Mouse (Mus musculus) hindbrain, embryonic 13.5 days (tissue): ENCODE data around the gene Tpp1. TPM values are rescaled to one million over a fixed set of nuclear protein-coding genes. Genes with fewer than 3 reads are reported as not detected.
A peak's percentile ranks its signal among the peaks of the same experiment; 100 is the strongest.
"Not testable (repeated sequence)": the region's sequence is repeated elsewhere in the genome, so short reads cannot be mapped to it uniquely, and the experiment has no call there.

Experiments used
- ATAC-seq: fragments of 200-750 bp; cut with Nextera tagmentation; 2 replicates; pipeline ENCODE4 v1.8.0; 2017; ENCODE audit warnings: moderate TSS enrichment; ENCODE audit not compliant: low FRiP score
- H3K27ac ChIP-seq: fragments of 300-500 bp; sonication (generic); 2 replicates; pipeline ENCODE4 v1.5.1; 2015; ENCODE audit warnings: inconsistent platforms, mild to moderate bottlenecking, moderate library complexity
- H3K27me3 ChIP-seq: fragments of 300-500 bp; sonication (generic); 2 replicates; pipeline ENCODE4 v1.6.1; 2015; ENCODE audit warnings: mild to moderate bottlenecking, inconsistent platforms
- H3K36me3 ChIP-seq: fragments of 300-500 bp; sonication (generic); 2 replicates; pipeline ENCODE4 v1.6.1; 2015; ENCODE audit warnings: mild to moderate bottlenecking, inconsistent platforms
- H3K4me1 ChIP-seq: fragments of 300-500 bp; sonication (generic); replicated peaks from 2 replicates; pipeline ENCODE4 v1.6.1; 2015; ENCODE audit warnings: inconsistent platforms
- H3K4me2 ChIP-seq: fragments of 300-500 bp; sonication (generic); 2 replicates; pipeline ENCODE4 v1.6.1; 2015; ENCODE audit warnings: inconsistent platforms, mild to moderate bottlenecking, moderate library complexity
- H3K4me3 ChIP-seq: fragments of 300-500 bp; sonication (generic); 2 replicates; pipeline ENCODE4 v1.5.1; 2015; ENCODE audit warnings: mild to moderate bottlenecking, inconsistent platforms
- H3K9ac ChIP-seq: fragments of 300-500 bp; sonication (generic); 2 replicates; pipeline ENCODE4 v1.6.1; 2015; ENCODE audit warnings: mild to moderate bottlenecking, inconsistent platforms
- H3K9me3 ChIP-seq: fragments of 300-500 bp; sonication (generic); 2 replicates; pipeline ENCODE4 v1.6.1; 2016; ENCODE audit warnings: inconsistent platforms
- WGBS: fragments of 180-500 bp; shearing (Covaris S2); methylation state at CpG from one replicate; pipeline ENCODE4 v1.1.7; 2015; 5-methylcytosine and 5-hydroxymethylcytosine counted together
- polyA plus RNA-seq: library from polyadenylated mRNA; unstranded; fragments of >200 nt; fragmentation: Nextera tagmentation; extraction: Ambion mirVana; gene quantifications from 2 replicates; pipeline ENCODE4 v1.2.1, GENCODE M21; 2015

Gene Tpp1
- polyA plus RNA-seq, 1 experiment from 2014 or later = 46.8 TPM

DNA sequence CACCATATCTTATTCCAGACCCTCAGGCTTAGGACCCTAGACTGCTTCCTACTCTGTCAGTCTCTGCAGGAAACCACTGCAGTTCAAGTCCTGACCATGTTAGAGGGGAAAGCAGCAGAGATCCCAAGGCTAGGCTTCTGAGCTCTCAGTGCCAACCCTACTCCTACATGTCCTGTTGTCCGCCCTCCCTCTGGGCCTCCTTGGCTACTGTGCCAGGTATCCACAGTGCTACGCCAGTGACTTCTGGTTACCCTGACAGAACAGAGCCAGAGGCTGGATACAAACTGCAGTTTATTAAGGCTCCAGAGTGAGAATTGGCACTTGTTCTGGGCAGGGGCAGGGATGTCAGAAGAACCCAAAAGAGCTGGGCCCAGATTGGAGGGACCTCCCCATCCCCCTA is 681 bp upstream of the Tpp1 start:
- Histone ChIP-seq H3K36me3 (peaks cover 76% of the 10 kb centered on the region), H3K9ac (no peak overlapping the region), H3K9me3 (no peaks in the 10 kb centered on the region), H3K4me1 (peaks cover 22% of the 10 kb centered on the region), H3K4me3 (no peak overlapping the region), H3K27me3 (no peaks in the 10 kb centered on the region), H3K4me2 (no peak overlapping the region), H3K27ac (no peak overlapping the region; the same call in 1 of the 2 replicates)
- WGBS = 83% methylated on average over 2 of the region's 2 CpGs
- ATAC-seq = peak; percentile 23

DNA sequence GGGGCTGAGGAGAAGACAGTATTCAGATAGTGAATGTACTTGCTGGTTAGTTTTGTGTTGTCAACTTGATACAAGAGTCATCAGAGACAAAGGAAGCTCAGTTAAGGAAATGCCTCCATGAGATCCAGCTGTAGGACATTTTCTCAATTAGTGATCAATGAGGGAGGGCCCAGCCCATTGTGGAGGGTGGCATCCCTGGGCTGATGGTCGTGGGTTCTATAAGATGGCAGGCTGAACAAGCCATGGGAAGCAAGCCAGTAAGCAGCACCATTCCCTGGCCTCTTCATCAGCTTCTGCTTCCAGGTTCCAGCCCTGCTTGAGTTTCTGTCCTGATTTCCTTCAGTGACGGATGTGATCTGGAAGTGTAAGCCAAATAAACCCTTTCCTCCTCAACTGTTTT is 4.3 kb downstream of the Tpp1 start:
- Histone ChIP-seq H3K27ac (no peak overlapping the region), H3K4me3 (no peak overlapping the region), H3K4me2 (no peak overlapping the region), H3K9me3 (no peaks in the 10 kb centered on the region), H3K27me3 (no peaks in the 10 kb centered on the region), H3K36me3 (peaks cover 47% of the 10 kb centered on the region), H3K9ac (no peak overlapping the region), H3K4me1 (peaks cover 28% of the 10 kb centered on the region)
- 74% methylated on average over 2 of the region's 2 CpGs for WGBS
- no peak for ATAC-seq

DNA sequence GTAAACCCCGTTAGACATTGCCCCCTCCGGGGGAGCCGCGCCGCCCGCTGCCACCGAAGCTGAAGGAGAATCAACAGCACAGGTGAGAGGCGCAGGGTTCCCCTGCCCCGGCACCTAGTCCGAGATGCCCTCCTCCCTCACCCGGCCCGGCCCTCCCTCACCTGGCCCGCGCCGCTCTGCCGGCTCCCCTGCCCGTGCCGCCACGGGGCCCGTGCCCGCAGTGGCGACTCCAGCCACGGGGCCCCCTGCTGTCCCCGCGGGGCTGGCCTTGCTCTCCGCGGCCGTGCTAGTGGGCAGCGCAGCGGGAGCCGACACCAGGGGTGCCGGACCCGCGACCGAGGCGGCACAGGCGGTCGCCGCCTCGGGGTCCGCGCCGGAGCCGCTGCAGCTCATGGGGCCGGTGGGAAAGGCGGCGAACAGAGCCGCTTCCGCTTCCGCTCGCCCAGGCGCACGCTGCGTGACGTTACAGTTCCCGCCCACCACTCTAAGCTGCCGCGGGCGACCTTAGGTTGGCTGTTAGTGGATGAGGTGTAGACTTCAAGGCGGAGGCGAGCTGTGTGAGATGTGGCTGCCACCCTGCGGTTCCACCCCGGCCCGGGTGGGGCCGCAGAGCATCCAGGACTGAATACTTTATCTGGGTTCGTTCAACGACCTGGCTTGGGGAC is 8.0 kb downstream of the Tpp1 start, which contains the start of gene Taf10:
Gene Taf10, minus strand, starts transcription at position 436 of the 665 bp plus-strand sequence.
- Histone ChIP-seq H3K4me2 (peak within 1 kb of the TSS; percentile 92), H3K36me3 (peaks cover 65% of the 10 kb centered on the region), H3K4me1 (peaks cover 17% of the 10 kb centered on the region), H3K27me3 (no peaks in the 10 kb centered on the region), H3K9ac (peak within 1 kb of the TSS; percentile 97), H3K9me3 (no peaks in the 10 kb centered on the region), H3K4me3 (peak within 1 kb of the TSS; percentile 96), H3K27ac (peak within 1 kb of the TSS; percentile 86)
- ATAC-seq = peak; percentile 97
- WGBS = under 1% methylated on average over 67 of the region's 67 CpGs

DNA sequence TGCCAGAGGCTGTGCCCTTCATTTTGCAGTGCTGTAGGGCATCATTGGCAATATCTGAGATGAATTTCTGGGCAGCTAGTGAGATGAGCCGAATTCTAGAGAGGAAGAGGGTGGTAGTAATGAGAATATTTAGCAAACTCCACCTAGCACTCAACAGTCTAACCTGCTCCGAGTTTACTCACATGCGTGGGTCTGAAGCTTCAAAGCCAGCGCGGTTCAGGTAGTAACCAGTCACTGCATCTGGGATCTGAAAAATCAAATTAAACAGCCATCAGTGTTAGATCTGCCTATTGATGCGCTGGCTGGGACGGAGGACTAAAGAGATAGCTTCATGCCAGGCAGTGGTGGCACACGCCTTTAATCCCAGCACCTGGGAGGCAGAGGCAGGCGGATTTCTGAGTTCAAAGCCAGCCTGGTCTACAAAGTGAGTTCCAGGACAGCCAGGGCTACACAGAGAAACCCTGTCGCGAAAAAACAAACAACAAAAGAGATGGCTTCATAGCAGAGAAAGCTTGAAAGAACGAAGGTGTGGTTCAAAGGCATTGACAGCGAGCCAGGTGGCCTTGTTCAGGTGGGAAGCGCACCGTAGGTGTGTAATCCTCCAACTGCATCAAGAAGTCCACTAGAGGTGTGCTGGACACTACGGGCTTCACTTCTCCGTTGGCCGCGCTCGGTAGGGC is 8.6 kb downstream of the Tpp1 start:
- Histone ChIP-seq H3K4me2 (peak overlapping the region; percentile 92), H3K9ac (peak overlapping the region; percentile 97), H3K4me1 (peaks cover 23% of the 10 kb centered on the region), H3K36me3 (peaks cover 59% of the 10 kb centered on the region), H3K4me3 (peak overlapping the region; percentile 96), H3K27ac (peak overlapping the region; percentile 86)
- H3K27me3 ChIP-seq, H3K9me3 ChIP-seq, ATAC-seq: not testable (repeated sequence)
- 34% methylated on average over 20 of the region's 20 CpGs for WGBS

DNA sequence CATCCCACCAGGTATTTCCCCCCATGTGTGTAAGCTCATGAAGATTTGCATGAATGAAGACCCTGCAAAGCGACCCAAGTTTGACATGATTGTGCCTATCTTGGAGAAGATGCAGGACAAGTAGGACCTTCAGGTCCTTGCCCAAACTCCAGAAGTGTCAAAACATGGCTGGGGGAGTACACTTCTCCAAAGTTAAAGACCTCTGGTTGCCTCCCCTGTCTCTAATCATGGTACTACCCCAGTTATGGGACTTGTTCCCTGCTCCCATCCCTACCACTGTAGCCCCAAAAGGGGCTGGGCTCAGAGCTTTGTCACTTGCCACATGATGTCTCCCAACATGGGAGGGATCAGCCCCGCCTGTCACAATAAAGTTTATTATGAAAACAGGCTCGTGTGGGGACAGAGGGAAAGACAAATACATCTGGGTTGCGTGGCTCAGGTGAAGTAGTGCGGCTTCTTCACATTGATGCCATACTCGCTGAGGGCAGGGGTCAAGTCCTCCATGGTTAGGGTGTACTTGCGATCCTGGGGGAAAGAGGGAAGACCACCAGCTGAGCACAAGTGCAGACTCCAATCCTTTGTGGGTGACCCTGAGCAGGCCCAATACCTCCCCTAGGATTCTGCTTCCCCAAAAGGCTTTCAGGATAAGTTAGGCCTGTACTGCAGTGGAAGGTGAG is 9.4 kb downstream of the Tpp1 start:
- not testable (repeated sequence) for H3K27me3 ChIP-seq, H3K9me3 ChIP-seq, H3K9ac ChIP-seq, ATAC-seq, H3K27ac ChIP-seq
- WGBS = 81% methylated on average over 7 of the region's 7 CpGs
- peak overlapping the region; percentile 92 for H3K4me2 ChIP-seq
- H3K4me3 ChIP-seq = peak overlapping the region; percentile 96
- H3K36me3 ChIP-seq = peaks cover 52% of the 10 kb centered on the region
- peaks cover 29% of the 10 kb centered on the region for H3K4me1 ChIP-seq

DNA sequence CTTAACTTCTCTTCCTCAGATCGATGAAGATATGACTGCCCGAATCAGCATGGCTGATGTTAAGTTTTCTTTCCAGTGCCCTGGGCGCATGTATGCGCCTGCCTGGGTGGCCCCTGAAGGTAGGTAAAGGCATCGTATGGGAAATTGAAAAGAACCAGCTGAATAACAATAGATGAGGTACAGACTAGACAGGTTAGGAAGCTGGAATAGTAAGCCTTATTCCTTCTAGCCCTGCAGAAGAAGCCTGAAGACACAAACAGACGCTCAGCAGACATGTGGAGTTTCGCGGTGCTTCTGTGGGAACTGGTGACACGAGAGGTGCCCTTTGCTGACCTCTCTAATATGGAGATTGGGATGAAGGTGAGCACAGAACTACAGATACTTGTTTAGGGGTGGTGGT is 10.1 kb downstream of the Tpp1 start:
- Histone ChIP-seq H3K36me3 (peaks cover 45% of the 10 kb centered on the region), H3K9ac (no peak overlapping the region), H3K4me2 (no peak overlapping the region), H3K4me3 (no peak overlapping the region), H3K4me1 (peaks cover 35% of the 10 kb centered on the region), H3K27me3 (no peaks in the 10 kb centered on the region), H3K27ac (no peak overlapping the region), H3K9me3 (no peaks in the 10 kb centered on the region)
- 96% methylated on average over 9 of the region's 9 CpGs for WGBS
- no peak for ATAC-seq

DNA sequence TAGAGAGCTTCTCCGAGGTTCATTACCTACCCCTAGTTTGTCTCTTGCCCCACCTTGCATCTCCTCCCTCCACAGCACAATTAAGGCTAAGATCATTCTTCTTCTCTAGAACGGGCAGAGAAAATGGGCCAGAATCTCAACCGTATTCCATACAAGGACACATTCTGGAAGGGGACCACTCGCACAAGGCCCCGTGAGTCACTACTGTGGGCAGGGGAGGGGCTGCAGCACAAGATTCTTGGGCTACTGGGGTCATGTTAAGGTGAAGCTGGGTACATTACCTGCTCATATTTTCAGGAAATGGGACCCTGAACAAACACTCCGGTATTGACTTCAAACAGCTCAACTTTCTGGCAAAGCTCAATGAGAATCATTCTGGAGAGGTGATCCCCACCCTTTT is 11.2 kb downstream of the Tpp1 start:
- Histone ChIP-seq H3K9me3 (no peaks in the 10 kb centered on the region), H3K4me3 (no peak overlapping the region), H3K4me2 (no peak overlapping the region), H3K4me1 (peaks cover 38% of the 10 kb centered on the region), H3K9ac (no peak overlapping the region), H3K27ac (no peak overlapping the region), H3K36me3 (peaks cover 35% of the 10 kb centered on the region), H3K27me3 (no peaks in the 10 kb centered on the region)
- 91% methylated on average over 6 of the region's 6 CpGs for WGBS
- ATAC-seq = no peak

DNA sequence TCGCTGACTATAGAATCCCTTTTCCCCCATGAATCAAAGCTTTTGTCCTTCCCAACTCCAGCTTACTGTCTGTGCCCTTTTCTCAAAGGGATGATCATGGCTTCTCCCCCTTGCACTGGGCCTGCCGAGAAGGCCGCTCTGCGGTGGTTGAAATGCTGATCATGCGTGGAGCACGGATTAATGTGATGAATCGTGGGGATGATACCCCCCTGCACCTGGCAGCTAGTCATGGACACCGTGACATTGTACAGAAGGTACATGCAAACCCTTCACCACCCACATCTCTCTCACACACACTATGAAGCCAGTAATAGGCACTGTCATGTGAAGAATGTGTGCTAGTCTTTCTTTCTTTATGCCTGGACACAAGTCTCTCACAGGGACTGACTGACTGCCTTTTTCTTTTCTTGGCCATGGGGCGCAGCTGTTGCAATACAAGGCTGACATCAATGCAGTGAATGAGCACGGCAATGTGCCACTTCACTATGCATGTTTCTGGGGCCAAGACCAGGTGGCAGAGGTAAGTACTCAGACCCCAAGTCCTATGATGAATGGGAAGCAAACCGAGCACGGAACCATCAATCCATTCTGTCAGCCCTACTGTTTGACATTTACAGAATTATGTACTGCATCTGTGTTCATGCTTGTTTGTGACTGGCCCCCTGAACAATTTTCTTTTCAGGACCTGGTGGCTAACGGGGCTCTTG is 11.8 kb downstream of the Tpp1 start:
- H3K9me3 ChIP-seq = no peaks in the 10 kb centered on the region
- no peaks in the 10 kb centered on the region for H3K27me3 ChIP-seq
- H3K4me3 ChIP-seq = no peak overlapping the region
- no peak overlapping the region for H3K4me2 ChIP-seq
- peaks cover 44% of the 10 kb centered on the region for H3K4me1 ChIP-seq
- peaks cover 35% of the 10 kb centered on the region for H3K36me3 ChIP-seq
- H3K27ac ChIP-seq = no peak overlapping the region
- no peak for ATAC-seq
- no peak overlapping the region for H3K9ac ChIP-seq
- WGBS = 82% methylated on average over 13 of the region's 13 CpGs

DNA sequence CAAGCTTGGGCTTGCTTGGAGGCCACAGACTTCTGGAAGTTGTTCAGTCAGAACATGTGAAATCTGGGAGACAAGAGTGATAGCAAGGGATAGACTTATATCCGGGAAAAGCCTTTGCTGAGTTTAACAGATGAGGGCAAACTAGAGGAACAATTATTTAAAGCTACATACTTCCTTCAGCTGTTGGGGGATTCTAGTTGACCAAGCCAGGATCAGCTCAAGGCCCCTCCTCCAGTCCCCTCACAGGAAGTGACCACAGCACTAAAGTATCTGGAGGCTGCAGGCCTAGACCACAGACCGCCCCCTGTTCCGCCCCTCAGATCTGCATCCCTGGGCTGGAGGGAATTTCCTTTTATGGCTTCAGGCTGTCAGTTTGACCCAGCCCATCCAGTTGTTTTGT is 13.1 kb downstream of the Tpp1 start:
- H3K9me3 ChIP-seq = no peaks in the 10 kb centered on the region
- peaks cover 45% of the 10 kb centered on the region for H3K4me1 ChIP-seq
- H3K36me3 ChIP-seq = peaks cover 42% of the 10 kb centered on the region
- no peak overlapping the region for H3K4me3 ChIP-seq
- peak overlapping the region; percentile 90 for H3K4me2 ChIP-seq
- ATAC-seq = no peak
- no peaks in the 10 kb centered on the region for H3K27me3 ChIP-seq
- H3K27ac ChIP-seq = peak overlapping the region; percentile 44; the same call in 1 of the 2 replicates
- H3K9ac ChIP-seq = peak overlapping the region; percentile 13; the same call in 1 of the 2 replicates
- 38% methylated on average over 3 of the region's 3 CpGs for WGBS

DNA sequence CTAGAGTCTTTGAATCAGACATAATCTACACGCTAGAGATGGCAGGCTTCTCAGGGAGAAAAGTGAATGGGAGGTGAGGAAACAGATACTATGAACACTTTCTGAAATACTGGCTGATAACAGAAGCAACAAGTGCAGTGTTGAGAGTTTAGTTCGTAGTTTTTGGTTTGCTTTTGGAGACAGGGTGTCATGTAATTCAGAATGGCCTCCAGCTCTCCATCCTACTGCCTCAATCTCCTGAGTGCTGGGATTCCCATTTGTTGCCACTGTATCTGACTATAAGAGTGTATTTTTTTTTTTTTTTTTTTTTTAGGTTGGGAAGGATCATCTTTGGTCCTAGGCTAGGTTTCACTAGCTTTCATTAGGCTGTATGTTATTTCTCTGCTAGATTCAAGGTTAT is 13.7 kb downstream of the Tpp1 start:
- WGBS = 89% methylated on average over 2 of the region's 2 CpGs
- Histone ChIP-seq H3K4me1 (peaks cover 41% of the 10 kb centered on the region), H3K9ac (0 out of 2 replicates have a peak overlapping the region, but pooled peaks have one; percentile 13), H3K36me3 (peaks cover 49% of the 10 kb centered on the region), H3K9me3 (no peaks in the 10 kb centered on the region), H3K27me3 (no peaks in the 10 kb centered on the region), H3K27ac (no peak overlapping the region), H3K4me2 (peak overlapping the region; percentile 90), H3K4me3 (0 out of 2 replicates have a peak overlapping the region, but pooled peaks have one; percentile 4)
- no peak for ATAC-seq

DNA sequence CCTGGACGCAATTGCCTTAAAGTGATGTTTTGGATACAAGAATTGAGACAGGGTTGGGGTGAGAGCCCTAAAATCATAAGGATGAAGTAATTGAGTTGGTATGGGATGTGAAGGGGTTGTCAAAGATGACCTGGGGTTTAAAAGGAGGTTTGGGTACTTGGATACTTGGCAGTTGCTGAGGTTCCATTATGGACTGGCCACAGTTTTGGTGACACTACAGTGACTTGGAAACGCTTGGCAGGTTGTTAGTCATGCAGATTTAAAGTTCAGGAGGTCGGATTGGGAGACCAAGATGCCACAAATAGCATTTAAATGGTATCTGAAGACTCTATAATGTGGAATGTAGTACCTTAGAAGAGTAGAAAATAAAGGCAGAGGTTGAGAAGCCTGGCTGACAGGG is 14.4 kb downstream of the Tpp1 start:
- Histone ChIP-seq H3K4me3 (peak overlapping the region; percentile 80), H3K4me2 (peak overlapping the region; percentile 90), H3K4me1 (peaks cover 35% of the 10 kb centered on the region), H3K27me3 (no peaks in the 10 kb centered on the region), H3K9me3 (no peaks in the 10 kb centered on the region), H3K36me3 (peaks cover 50% of the 10 kb centered on the region), H3K9ac (peak overlapping the region; percentile 91), H3K27ac (no peak overlapping the region)
- WGBS = 36% methylated on average over 3 of the region's 3 CpGs
- ATAC-seq = no peak
